Mouse (Mus musculus): ENCODE results near the gene Tmem159. TPM values are rescaled to one million over a fixed set of nuclear protein-coding genes. Genes with fewer than 3 reads are reported as not detected.

Tmem159 gene
- total and polyA plus RNA-seq, 3 experiments = not detected

DNA sequence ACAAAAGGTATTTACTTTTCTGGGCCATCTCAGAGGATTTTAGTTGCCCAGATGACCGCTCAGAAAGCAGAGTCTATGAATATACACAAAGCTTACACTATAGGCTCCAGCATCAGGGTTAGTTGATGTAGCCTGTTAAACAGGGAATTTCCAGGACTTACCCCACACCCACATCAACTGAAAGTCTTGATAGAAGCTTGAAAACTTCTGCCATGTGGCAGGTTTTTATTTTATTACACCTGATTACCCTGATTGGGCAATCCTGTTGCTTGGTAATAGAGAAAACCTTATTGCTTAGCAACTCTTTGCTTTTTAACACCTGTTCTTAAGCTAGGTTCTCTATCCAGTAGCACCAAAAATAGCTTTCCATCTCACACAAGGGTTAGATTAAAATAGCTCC, 40.6 kb downstream of the Tmem159 start:
- no peak overlapping the region for H3K27ac ChIP-seq (ENCODE audit: control insufficient read depth, low read depth, low read length)
- no peak overlapping the region for H3K9ac ChIP-seq (ENCODE audit: control insufficient read depth, low read depth, low read length, poor library complexity, severe bottlenecking)
- H3K79me2 ChIP-seq (ENCODE audit: control insufficient read depth, insufficient read depth, low read length, poor library complexity) = no peaks in the 10 kb centered on the region
- H3K9me3 ChIP-seq (replicated peaks; ENCODE audit: insufficient read depth, low read length) = no peaks in the 10 kb centered on the region
- TF ChIP-seq USF1 (IDR thresholded peaks at IDR 0.05; ENCODE audit: low read depth, low read length) = no peak
- TF ChIP-seq ZMIZ1 (IDR thresholded peaks at IDR 0.05; ENCODE audit: low read depth, low read length) = no peak
- TF ChIP-seq TAL1 (IDR thresholded peaks at IDR 0.05; ENCODE audit: low read length) = no peak
- no peak for TF ChIP-seq TBP (IDR thresholded peaks at IDR 0.05; ENCODE audit: low read depth, low read length)
- no peak for TF ChIP-seq SIN3A (IDR thresholded peaks at IDR 0.05; ENCODE audit: low read length)
- TF ChIP-seq MYB (IDR thresholded peaks at IDR 0.05; ENCODE audit: low read depth, low read length) = no peak
- TF ChIP-seq ETS1 (IDR thresholded peaks at IDR 0.05; ENCODE audit: low read depth, low read length) = no peak
- no peak for TF ChIP-seq MYC (IDR thresholded peaks at IDR 0.05; ENCODE audit: low read depth, low read length)
- no peak for TF ChIP-seq MAZ (IDR thresholded peaks at IDR 0.05; ENCODE audit: low read depth, low read length)
- no peak for TF ChIP-seq MAX (IDR thresholded peaks at IDR 0.05; ENCODE audit: low read length)
- TF ChIP-seq EP300 (IDR thresholded peaks at IDR 0.05; ENCODE audit: low read depth in 1 of 2, low read length in 2 of 2) = no peak
- TF ChIP-seq NELFE (IDR thresholded peaks at IDR 0.05; ENCODE audit: low read depth, low read length) = no peak
- no peaks in the 10 kb centered on the region for H3K36me3 ChIP-seq (ENCODE audit: control insufficient read depth in 1 of 2, insufficient read depth in 2 of 2, low read length in 2 of 2)
- DNase-seq (ENCODE audit: low read depth, low spot score) = no peak
- no peak overlapping the region for H3K4me3 ChIP-seq (ENCODE audit: control insufficient read depth in 1 of 2, insufficient read depth in 1 of 2, low read depth in 2 of 2, low read length in 2 of 2)
- H3K4me1 ChIP-seq (ENCODE audit: control insufficient read depth in 1 of 2, insufficient read depth in 2 of 2, low read length in 2 of 2) = no peaks in the 10 kb centered on the region
- no peaks in the 10 kb centered on the region for H3K27me3 ChIP-seq (ENCODE audit: control insufficient read depth in 1 of 2, insufficient read depth in 2 of 2, low read length in 2 of 2)

GRCm38 (mm10) chr7:120145191-120145590, 43.0 kb downstream of the Tmem159 start, which contains the start of gene Zp2:
TSS of gene Zp2 (minus strand) at chr7:120145291.
- Histone ChIP-seq H3K4me3 (ENCODE audit: control insufficient read depth in 1 of 2, insufficient read depth in 1 of 2, low read depth in 2 of 2, low read length in 2 of 2) (no peak within 1 kb of the TSS), H3K79me2 (ENCODE audit: control insufficient read depth, insufficient read depth, low read length, poor library complexity) (no peaks in the 10 kb centered on the region), H3K9ac (ENCODE audit: control insufficient read depth, low read depth, low read length, poor library complexity, severe bottlenecking) (no peak within 1 kb of the TSS), H3K27me3 (ENCODE audit: control insufficient read depth in 1 of 2, insufficient read depth in 2 of 2, low read length in 2 of 2) (no peaks in the 10 kb centered on the region), H3K9me3 (replicated peaks; ENCODE audit: insufficient read depth, low read length) (no peaks in the 10 kb centered on the region), H3K4me1 (ENCODE audit: control insufficient read depth in 1 of 2, insufficient read depth in 2 of 2, low read length in 2 of 2) (no peaks in the 10 kb centered on the region), H3K36me3 (ENCODE audit: control insufficient read depth in 1 of 2, insufficient read depth in 2 of 2, low read length in 2 of 2) (no peaks in the 10 kb centered on the region), H3K27ac (ENCODE audit: control insufficient read depth, low read depth, low read length) (no peak within 1 kb of the TSS)
- no peak for DNase-seq (ENCODE audit: low read depth, low spot score)
- TF ChIP-seq USF2 (IDR thresholded peaks at IDR 0.05; ENCODE audit: borderline replicate concordance in 1 of 2, insufficient read depth in 1 of 2, low read depth in 1 of 2, low read length in 2 of 2) = no peak

DNA sequence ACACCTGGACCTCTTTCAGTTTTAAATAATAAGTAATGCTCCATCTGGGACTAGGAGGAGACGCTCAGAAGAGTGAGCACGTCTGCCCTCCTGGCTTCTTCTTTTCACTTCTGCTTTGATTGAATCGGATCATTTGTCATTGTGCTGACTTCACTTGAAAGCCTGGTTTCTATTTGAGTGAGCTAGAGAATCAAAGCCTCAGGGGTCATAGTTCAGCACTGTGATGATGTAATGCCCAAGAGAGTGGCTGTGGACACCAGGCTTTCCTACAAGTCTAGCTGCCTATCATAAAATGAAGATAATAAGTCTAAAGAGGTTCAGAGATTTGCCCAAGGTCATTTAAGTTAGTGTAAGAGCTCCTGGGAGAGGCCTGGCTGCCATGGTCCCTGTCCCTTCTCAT, 48.1 kb downstream of the Tmem159 start:
- H3K4me1 ChIP-seq (ENCODE audit: control insufficient read depth in 1 of 2, insufficient read depth in 2 of 2, low read length in 2 of 2) = no peaks in the 10 kb centered on the region
- H3K9ac ChIP-seq (ENCODE audit: control insufficient read depth, low read depth, low read length, poor library complexity, severe bottlenecking) = no peak overlapping the region
- no peak for TF ChIP-seq CHD2 (IDR thresholded peaks at IDR 0.05; ENCODE audit: low read length)
- TF ChIP-seq RAD21 (IDR thresholded peaks at IDR 0.05; ENCODE audit: low read depth, low read length) = no peak
- TF ChIP-seq MYC (IDR thresholded peaks at IDR 0.05; ENCODE audit: low read depth, low read length) = no peak
- TF ChIP-seq POLR2A (IDR thresholded peaks at IDR 0.05; ENCODE audit: control insufficient read depth in 1 of 2, insufficient read depth in 1 of 2, low read depth in 1 of 2, low read length in 2 of 2, poor library complexity in 1 of 2) = no peak
- TF ChIP-seq NELFE (IDR thresholded peaks at IDR 0.05; ENCODE audit: low read depth, low read length) = no peak
- no peak for TF ChIP-seq TBP (IDR thresholded peaks at IDR 0.05; ENCODE audit: low read depth, low read length)
- TF ChIP-seq ELF1 (IDR thresholded peaks at IDR 0.05; ENCODE audit: low read depth, low read length) = no peak
- TF ChIP-seq USF1 (IDR thresholded peaks at IDR 0.05; ENCODE audit: low read depth, low read length) = no peak
- TF ChIP-seq MEF2A (IDR thresholded peaks at IDR 0.05; ENCODE audit: extremely low read depth, insufficient replicate concordance, low read depth, low read length, poor library complexity, severe bottlenecking) = no peak
- TF ChIP-seq KAT2A (conservative IDR thresholded peaks at IDR 0.05; ENCODE audit: low read depth, low read length) = no peak
- TF ChIP-seq CHD1 (IDR thresholded peaks at IDR 0.05; ENCODE audit: low read depth, low read length) = no peak
- no peak for TF ChIP-seq ZMIZ1 (IDR thresholded peaks at IDR 0.05; ENCODE audit: low read depth, low read length)
- TF ChIP-seq MAX (IDR thresholded peaks at IDR 0.05; ENCODE audit: low read length) = no peak
- no peak for TF ChIP-seq TCF12 (IDR thresholded peaks at IDR 0.05; ENCODE audit: low read depth, low read length)
- TF ChIP-seq JUND (IDR thresholded peaks at IDR 0.05; ENCODE audit: low read depth, low read length) = no peak
- TF ChIP-seq TAL1 (IDR thresholded peaks at IDR 0.05; ENCODE audit: low read length) = no peak
- no peak for TF ChIP-seq RCOR1 (IDR thresholded peaks at IDR 0.05; ENCODE audit: low read depth, low read length)
- TF ChIP-seq NRF1 (IDR thresholded peaks at IDR 0.05; ENCODE audit: insufficient read depth, low read depth, low read length, poor library complexity, severe bottlenecking) = no peak
- no peaks in the 10 kb centered on the region; a peak in 1 of 4 replicates for H3K27me3 ChIP-seq (ENCODE audit: control insufficient read depth in 1 of 2, insufficient read depth in 2 of 2, low read length in 2 of 2)
- no peak overlapping the region for H3K4me3 ChIP-seq (ENCODE audit: control insufficient read depth in 1 of 2, insufficient read depth in 1 of 2, low read depth in 2 of 2, low read length in 2 of 2)
- no peak for DNase-seq (ENCODE audit: low read depth, low spot score)
- no peaks in the 10 kb centered on the region for H3K79me2 ChIP-seq (ENCODE audit: control insufficient read depth, insufficient read depth, low read length, poor library complexity)
- H3K9me3 ChIP-seq (replicated peaks; ENCODE audit: insufficient read depth, low read length) = no peaks in the 10 kb centered on the region
- H3K36me3 ChIP-seq (ENCODE audit: control insufficient read depth in 1 of 2, insufficient read depth in 2 of 2, low read length in 2 of 2) = no peaks in the 10 kb centered on the region
- no peak overlapping the region for H3K27ac ChIP-seq (ENCODE audit: control insufficient read depth, low read depth, low read length)
